Mouse (Mus musculus) adrenal gland, postnatal 36 days (tissue): ENCODE data around the gene Ccr3. TPM values are rescaled to one million over a fixed set of nuclear protein-coding genes. Genes with fewer than 3 reads are reported as not detected.
"Not testable (repeated sequence)": the region's sequence is repeated elsewhere in the genome, so short reads cannot be mapped to it uniquely, and the experiment has no call there.

Experiments
- DNase-seq, 2 experiments: peaks; one replicate each; pipeline ENCODE4 v3.0.0; 2021; ENCODE audit warnings: mixed read lengths in 1 of 2
- total RNA-seq, 2 experiments: library from RNA; stranded (reverse); gene quantifications; 2 replicates each; pipeline ENCODE4 v1.2.3; 2021

The Ccr3 gene
- total RNA-seq, 2 experiments from 2014 or later = 0.10 TPM; not detected in 1

DNA sequence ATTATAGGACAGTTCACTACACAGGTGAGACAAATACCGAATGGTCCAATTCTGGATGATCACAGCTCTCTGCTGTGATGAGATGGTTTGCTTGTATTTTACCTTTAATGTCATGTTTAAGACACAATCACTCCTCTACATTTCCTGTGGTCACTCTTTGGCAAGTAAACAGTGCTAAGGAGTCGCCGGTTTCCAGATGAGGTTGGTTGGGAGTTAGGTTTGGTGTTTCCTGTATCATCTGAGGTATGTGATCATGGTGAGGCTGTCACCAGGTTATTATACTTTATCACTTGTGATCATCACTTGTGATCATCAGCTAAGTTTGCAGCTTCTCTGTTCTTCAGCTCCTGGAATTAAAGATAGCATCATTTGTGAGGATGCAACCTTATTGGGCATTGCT lies 19.2 kb downstream of the Ccr3 start:
- DNase-seq = no peak

DNA sequence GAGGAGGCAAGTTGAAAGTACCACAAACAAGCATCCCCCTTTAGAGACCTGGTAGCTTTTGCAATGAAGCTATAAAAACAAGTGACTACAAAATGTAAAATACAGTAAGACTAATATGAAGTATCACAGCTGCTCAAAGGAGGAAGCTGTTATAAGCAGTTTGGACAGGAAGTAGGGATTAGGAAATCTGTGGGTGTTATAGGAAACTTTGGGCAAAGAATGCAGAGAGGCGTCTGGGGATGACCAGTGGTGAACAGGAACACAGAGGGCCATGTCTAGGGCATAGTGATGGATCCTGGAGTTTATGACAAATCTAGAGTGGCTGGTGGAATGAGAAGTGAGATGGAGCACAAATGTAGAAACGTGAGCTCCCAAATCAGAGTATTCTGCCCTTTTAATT lies 31.8 kb downstream of the Ccr3 start:
- no peak for DNase-seq

DNA sequence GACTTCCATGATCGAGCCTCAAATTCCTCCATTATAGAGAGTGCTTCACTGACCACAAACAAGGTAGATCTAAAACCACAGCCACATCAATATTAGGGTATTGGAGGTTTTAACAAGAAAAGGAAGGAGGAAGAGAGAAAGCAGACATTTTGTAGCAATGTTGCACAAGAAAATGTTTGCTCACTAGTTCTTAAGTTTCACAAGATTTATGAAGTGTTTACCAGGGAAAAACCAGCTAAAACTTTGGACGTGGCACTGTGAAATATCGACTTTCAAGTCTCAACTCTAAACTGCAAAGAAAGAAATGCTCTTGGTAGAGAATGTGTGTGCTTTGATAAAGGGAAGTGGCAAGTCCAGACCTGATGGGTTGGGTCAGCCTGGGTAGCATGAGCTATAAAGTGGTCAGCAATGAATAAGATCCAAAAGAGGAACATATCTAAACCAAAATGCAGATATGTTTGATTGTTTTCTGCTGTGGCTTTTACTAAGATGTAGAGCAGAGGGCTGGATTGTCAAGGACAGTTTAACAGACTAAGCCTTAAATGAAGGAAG lies 34.5 kb downstream of the Ccr3 start:
- no peak for DNase-seq

DNA sequence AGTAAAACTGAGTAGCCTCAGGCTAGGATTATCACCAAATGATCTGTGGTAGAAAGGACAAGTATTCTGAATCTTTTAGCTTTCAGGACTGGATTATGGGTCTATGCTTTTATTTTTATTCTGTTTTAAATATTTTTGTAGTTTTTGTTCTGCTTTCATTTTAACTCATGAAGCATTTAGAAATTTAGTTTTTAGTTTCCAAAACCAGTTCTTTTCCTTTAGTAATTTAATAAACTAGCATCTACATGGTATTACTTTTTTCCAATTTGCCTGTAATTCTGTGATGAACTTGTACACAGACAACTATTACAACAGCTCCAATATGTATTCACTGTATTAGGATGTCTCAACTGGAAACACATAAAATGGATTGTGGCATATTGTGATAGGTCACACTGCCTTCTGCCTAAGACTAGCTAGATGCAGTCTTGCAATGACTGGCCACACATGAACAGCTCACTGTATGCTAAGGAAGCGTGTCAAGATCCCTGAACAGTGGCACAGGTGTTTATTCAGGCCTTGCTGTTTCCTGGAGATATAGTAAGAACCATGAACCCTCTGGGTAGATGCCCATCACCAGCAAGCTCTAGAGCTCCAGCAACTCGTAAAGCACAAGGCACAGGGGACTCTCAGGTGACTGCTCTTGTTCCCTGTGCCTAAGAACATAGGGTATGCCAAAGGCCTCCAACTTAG lies 38.0 kb downstream of the Ccr3 start:
- no peak for DNase-seq

DNA sequence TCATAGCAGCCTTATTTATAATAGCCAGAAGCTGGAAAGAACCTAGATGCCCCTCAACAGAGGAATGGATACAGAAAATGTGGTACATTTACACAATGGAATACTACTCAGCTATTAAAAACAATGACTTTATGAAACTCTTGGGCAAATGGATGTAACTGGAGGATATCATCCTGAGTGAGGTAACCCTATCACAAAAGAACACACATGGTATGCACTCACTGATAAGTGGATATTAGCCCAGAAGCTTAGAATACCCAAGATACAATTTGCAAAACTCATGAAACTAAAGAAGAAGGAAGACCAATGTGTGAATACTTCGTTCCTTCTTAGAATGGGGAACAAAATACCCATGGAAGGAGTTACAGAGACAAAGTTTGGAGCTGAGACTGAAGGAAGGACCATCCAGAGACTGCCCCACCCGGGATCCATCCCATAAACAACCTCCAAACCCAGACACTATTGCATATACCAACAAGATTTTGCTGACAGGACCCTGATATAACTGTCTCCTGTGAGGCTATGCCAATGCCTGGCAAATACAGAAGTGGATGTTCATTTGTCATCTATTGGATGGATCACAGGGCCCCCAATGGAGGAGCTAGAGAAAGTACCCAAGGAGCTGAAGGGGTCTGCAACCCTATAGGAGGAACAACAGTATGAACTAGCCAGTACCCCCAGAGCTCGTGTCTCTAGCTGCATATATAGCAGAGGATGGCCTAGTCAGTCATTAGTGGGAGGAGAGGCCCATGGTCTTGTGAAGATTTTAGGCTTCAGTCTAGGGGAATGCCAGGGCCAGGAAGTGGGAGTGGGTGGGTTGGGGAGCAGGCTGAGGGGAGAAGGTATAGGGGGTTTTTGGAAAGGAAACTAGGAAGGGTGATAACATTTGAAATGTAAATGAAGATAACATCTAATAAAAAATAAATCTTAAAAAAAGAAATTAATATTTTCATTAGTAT lies 40.0 kb downstream of the Ccr3 start:
- DNase-seq = not testable (repeated sequence)

DNA sequence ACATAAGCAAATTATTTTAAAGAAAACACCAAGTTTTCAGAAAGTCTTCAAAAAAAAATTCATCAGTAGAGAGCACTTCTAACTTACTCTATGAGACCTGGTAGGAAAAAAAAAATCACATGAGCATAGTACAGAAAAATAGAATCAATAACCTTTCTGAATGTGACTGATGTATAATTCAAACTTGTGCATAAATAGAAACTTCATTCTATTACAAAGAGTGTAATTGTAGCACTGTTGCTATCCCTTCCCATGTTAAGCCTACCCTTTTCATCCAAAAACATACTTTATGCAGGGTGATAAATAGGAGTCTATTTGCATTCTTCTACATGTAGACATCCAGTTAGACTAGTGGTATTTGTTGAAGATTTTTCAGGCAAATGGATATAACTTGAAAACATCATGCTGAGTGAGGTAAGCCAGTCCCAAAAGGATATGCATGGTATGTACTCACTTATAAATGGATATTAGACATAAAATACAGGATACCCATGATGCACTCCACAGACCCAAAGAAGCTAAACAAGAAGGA lies 44.9 kb downstream of the Ccr3 start:
- no peak for DNase-seq

DNA sequence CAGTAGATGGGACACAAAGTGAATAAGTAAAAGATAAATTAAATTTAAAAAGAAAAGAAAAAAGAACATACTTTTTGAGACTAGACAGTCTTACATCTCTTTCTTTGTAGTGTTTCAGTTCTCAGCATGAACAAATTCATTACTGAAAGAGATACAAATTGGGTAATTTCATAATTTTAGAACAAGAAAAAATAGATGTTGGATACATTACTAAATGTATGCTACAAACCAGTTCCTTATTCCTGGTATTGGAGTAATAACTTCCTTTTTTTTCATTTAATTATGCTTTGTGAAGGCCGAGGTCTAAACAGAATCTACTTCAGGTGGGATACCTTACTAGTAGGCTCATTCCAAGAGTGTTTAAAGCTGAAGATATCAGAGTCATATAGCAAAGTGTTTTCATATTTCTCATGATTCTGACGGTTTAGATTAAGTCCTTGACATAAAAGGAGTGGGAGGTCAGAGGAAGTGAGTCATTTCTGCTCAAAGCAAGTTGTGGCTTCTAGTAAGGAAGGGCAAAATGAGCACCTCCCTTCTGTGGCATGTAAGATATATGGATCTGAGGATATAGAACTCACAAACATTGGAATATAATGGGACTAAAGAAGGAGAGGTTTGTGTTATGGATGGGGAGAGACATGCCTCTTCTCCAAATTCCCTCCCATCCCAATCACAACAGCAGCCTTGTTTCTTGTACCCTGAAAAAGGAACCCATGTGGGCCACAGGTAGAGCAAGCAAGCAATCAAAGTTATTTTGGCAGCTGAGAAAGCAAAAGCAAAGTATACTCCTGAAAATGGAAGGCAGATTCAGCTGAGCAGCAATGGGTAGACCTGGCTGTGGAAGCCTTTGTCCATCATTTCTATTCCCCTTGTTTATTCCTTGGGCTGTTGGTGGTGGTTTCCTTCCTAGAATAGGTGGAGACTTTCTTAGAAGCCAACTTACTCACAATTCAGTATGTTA lies 46.6 kb downstream of the Ccr3 start:
- no peak for DNase-seq

DNA sequence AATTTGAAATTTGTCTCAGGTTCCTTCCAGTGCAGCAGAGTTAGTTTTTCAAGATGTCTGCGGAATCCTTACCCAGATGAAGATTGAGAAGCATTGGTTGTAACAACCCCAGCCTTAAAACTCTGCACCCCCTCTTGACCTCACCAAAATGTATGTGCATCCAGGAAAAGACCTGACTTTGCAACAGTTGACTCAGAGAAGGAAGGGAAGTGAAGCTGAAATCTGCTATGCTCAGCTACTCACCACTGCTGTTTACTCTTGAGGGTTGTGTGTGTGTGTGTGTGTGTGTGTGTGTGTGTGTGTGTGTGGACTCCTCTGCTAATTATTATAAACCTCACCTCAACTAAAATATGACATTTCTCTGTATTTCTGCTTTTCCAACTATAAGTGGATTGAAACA lies 49.7 kb downstream of the Ccr3 start:
- no peak for DNase-seq

DNA sequence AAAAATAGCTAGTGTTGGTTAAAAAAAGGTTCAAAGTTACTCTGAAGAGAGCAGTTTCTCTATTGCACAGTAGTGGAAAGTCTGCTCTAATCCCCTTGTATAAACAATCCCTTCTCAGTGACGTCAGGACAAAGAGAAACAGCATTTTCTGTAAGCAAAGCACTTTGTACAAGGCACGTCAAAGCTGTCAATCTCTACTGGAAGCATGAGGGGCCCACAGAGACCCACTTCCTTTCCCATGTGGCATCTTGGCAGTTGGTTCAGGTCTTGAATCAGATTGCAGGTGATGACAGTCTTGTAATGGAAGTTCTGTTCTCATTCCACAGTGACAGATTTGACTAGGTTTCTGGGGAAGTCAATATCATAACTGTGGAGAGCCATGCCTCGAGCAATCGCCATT lies 58.0 kb downstream of the Ccr3 start:
- DNase-seq = no peak

DNA sequence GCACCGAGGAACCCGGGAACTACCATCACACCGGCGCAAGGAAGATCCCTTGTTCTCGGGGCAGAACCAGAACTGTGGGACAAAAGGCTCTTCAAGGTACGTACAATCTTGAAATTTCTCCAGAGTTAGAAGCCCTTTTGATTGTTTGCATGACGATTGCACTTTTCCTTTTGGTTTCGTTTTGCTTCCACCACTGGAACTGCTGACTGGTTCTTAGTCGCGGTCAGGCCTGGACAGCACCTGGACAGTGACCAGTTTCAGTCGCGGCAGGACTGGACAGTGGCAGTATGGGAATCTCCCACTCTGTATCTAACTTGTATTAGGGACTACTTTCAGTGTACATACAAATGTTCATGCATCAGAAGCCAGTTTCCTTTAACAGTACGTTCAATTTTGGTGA lies 58.7 kb downstream of the Ccr3 start:
- not testable (repeated sequence) for DNase-seq

Other genes starting within 250 kb of the Ccr3 start
- under 1 TPM in 1 of 2 experiments, not detected in 1; 0.17 TPM for gene Cxcr6, start 215.5 kb upstream of the Ccr3 start, total RNA-seq
- gene Fyco1, start 170.1 kb upstream of the Ccr3 start, total RNA-seq = 10 to 100 TPM; 36.3 to 51.6 TPM
- under 1 TPM in 1 of 2 experiments, not detected in 1; 0.10 TPM for gene Xcr1, start 159.9 kb upstream of the Ccr3 start, total RNA-seq
- 1 to 10 TPM; 1.3 to 1.5 TPM for gene Ccr1, start 53.3 kb upstream of the Ccr3 start, total RNA-seq
- gene Ccr1l1, start 43.6 kb upstream of the Ccr3 start, total RNA-seq = not detected
- 1 to 10 TPM; 1.7 to 2.1 TPM for gene Ccr2, start 80.0 kb downstream of the Ccr3 start, total RNA-seq
- 1 to 10 TPM; 3.3 to 3.5 TPM for gene Ccr5, start 99.6 kb downstream of the Ccr3 start, total RNA-seq